Mouse (Mus musculus) 416B (cell line): Measurements from ENCODE around the gene Arhgef1.
"Not testable (repeated sequence)": the region's sequence is repeated elsewhere in the genome, so short reads cannot be mapped to it uniquely, and the experiment has no call there.

ENCODE experiments used
- DNase-seq: peaks from one replicate; pipeline ENCODE4 v3.0.0; 2011; ENCODE audit warnings: low read depth

The Arhgef1 gene

DNA sequence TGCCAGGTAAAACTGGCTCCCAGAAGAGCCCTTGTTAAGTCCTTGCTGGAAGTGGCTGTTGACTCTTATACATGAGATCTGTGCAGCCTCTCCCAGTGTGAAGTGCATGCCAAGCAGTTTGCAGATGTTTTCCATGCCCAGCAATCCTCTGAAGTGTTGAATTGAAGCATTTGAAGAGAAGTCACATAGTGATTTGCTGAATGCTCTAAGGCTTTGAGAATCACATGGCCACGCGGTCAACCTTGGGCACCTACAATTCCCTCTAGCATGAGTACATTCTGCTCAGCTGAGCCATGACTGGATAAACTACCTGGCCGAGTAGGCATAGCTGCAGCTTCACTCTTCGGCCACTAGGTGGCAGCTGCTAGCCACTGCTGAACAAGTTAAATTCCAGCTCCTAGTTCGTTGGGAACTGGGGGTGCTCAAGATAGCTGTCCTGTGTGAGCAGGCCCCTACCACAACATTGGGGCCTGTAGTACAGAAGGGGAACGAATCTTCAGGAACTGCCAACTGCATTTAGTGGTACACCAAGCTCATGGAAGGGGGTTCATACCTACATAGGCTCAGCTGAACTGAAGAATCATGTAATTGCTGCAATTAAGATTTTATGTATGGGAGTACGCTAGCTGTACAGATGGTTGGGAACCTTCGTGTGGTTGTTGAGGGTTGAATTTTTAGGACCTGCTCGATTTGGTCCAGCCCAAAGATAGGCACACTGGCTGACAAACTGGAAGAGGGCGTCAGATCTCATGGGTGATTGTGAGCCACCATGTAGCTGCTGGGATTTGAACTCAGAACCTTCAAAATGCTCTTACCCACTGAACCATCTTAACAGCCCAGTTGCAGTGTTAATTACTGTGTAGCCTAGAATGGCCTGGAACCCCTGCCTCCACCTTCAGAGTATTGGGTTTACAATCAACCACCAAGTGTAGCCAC lies 12.2 kb upstream of the Arhgef1 start:
- DNase-seq, result peak; percentile 89

DNA sequence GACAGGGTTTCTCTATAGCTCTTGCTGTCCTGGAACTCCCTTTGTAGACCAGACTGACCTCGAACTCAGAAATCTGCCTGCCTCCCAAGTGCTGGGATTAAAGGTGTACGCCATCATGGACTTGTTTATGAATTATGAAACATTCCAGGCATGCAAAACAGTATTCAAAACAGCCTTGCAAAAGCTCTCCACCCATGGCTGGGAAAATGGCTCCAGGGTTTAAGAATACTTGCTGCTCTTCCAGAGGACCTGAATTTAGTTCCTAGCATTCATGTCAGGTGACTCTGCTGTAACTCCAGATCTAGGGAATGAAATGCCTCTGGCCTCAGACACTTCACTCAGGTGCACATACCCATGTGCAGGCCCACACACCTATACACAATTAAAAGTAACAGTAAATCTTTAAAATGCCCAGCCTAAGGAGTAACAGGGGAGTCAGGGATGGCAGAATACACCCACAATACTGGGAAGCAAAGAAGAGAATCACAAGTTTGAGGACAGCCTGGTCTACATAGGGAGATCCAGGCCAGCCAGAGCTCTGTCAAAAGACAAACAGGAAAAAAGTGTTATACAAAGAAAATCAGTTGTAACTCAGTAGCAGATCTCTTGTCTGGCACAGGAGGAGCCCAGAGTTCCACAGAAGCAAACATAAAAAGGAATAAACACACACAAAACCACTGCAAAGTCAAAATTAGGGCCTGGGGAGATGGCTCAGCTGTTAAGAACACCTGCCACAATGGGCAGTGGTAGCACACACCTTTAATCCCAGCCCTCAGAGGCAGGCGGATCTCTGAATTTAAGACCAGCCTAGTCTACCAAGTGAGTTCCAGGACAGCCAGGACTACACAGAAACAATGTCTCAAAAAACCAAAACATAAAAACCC lies 11.2 kb upstream of the Arhgef1 start:
- DNase-seq, result peak; percentile 43

GRCm38 (mm10) chr7:24892125-24892583 lies 10.6 kb upstream of the Arhgef1 start:
- DNase-seq, result no peak

DNA sequence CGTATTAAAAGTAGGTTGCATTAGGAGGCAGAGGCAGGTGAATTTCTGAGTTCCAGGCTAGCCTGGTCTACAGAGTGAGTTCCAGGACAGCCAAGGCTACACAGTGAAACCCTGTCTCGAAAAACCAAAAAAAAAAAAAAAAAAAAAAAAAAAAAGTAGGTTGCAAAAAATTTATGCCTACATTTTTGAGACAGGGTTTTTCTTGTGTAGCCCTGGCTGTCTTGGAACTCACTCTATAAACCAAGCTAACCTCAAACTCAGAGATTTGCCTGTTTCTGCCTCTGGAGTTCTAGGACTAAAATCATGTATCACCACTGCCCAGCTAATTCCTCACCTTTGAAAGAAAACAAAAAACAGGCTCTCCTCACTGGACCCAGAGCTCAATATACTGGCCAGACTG lies 7.0 kb upstream of the Arhgef1 start:
- DNase-seq, result not testable (repeated sequence)

- no peak for DNase-seq
Measured at GRCm38 (mm10) chr7:24896269-24896668, 6.4 kb upstream of the Arhgef1 start.

- DNase-seq, result no peak
Measured at GRCm38 (mm10) chr7:24897224-24897623, 5.5 kb upstream of the Arhgef1 start, which contains the start of gene Cd79a. Gene Cd79a (plus strand): TSS chr7:24897381.

GRCm38 (mm10) chr7:24897959-24898358 lies 4.8 kb upstream of the Arhgef1 start:
- no peak for DNase-seq

DNA sequence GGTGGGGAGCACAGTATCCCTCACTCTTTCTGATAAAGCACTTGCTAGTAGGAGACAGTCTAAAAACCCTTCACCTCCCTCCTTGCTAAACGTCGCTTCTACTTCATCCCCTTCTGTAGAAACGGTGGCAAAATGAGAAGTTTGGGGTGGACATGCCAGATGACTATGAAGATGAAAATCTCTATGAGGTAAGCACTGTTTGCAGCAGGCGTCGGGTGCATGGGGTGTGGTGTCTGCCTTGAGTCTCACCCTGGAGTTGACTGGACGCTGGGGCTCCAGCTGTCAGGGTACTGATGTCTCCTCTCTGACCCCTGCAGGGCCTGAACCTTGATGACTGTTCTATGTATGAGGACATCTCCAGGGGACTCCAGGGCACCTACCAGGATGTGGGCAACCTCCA lies 1.6 kb upstream of the Arhgef1 start:
- DNase-seq, result no peak

DNA sequence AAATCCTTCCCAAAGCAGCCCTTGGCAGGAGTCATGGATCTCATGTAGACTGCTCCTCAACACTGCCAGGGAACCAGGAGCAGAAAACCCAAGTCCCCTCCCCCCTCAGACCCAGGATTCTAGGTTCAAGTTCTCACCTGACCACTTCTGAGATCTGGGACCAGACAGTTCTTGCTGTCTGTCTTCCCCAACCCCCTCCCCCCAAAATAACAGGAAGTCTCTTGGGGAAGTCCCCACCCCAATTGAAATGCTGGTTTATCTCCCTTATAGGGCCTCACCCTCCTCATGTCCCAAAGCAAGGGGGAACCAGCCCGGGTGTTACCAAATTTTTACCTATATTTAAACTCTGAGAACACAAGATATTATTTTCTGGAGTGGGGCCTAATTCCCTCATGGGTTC lies 870 bp upstream of the Arhgef1 start:
- DNase-seq, result no peak

GRCm38 (mm10) chr7:24902264-24902629 lies 465 bp upstream of the Arhgef1 start:
- no peak for DNase-seq

- DNase-seq, result peak; percentile 59
Measured at GRCm38 (mm10) chr7:24903444-24903825, 723 bp downstream of the Arhgef1 start.

GRCm38 (mm10) chr7:24904070-24904483 lies 1.4 kb downstream of the Arhgef1 start:
- peak; percentile 99 for DNase-seq

GRCm38 (mm10) chr7:24904936-24905335 lies 2.2 kb downstream of the Arhgef1 start:
- DNase-seq, result peak; percentile 91

GRCm38 (mm10) chr7:24906551-24906950 lies 3.8 kb downstream of the Arhgef1 start:
- DNase-seq, result peak; percentile 28

GRCm38 (mm10) chr7:24907211-24907748 lies 4.6 kb downstream of the Arhgef1 start:
- peak; percentile 68 for DNase-seq

DNA sequence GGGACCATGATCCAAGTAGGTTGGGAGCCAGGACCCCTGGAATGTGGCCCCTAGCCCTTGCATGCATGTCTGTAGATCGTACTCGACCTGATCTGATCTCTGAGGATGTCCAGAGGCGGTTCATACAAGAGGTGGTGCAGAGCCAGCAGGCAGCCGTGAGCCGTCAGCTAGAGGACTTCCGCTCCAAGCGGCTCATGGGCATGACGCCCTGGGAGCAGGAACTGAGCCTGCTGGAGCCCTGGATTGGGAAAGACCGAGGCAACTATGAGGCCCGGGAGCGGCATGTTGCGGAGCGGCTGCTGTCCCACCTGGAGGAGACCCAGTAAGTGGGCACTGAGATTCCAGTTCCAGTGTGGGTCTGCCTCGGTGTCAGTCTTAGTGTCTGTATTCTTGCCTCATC lies 9.8 kb downstream of the Arhgef1 start:
- no peak for DNase-seq

DNA sequence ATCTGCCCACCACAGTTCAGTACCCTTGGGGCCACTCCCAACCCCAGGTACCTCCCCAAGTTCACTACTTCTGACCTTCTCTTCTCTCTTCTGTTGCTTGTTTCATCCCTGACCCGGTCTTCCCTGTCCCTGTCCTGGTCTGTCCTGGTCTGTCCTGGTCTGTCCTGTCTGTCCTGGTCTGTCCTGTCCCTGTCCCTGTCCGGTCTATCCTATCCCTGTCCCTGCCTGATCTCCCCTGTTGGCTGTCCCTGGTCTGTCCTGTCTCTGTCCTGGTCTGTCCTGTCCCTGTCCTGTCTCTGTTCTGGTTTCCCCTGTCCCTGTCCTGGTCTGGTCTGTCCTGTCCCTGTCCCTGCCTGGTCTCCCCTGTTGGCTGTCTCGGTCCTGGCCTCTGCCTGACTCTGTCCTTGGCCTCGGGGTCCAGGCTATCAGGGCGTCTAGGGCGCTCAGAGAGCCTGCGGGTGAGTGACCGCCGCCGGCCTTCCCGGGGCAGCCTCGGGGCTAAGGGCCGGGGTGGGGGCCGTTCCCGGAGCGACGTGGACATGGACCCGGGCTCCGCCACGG lies 16.1 kb downstream of the Arhgef1 start:
- no peak for DNase-seq

DNA sequence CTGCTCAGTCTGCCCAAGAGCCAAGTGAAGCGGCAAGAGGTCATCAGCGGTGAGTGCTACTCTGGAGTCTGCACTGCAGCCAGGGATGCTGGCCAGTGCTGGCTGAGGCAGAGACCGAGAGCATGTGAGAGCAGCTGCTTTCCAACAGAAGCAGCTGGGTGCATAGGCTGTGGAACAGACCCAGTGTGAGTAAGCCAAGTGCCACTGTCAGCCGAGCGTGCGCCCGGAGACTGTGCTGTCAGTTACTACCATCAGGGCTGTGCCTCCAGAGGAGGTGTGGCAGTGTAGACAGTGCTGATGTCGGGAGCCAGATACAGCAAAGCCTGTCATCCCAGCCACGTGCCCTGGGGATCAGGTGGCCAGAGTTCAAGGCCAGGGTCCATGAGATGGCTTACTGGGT lies 17.0 kb downstream of the Arhgef1 start:
- no peak for DNase-seq

DNA sequence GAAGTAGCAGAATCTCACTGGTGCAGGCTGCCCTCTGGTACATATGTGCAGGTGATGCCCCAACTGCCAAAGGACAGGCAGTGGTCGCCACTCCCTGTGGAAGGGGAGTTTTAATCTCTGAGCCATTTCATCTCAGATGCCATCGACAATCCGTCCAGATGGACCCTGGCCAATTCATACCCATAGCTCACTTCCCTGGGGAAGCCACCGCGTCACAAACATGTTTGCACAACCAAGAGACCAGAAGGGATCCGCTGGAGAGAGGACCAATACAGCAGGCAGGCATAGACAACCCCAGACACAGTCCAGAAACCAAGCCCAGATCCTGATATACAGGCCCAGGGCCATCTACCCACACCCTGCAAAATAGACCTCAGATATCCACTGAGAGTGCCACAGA lies 27.8 kb downstream of the Arhgef1 start:
- DNase-seq, result no peak

GRCm38 (mm10) chr7:24931651-24932050 lies 28.9 kb downstream of the Arhgef1 start:
- DNase-seq, result no peak

GRCm38 (mm10) chr7:24943641-24944040 lies 40.9 kb downstream of the Arhgef1 start:
- DNase-seq, result no peak
